Mouse (Mus musculus): Measurements from ENCODE around the gene Homer2. TPM values are rescaled to one million over a fixed set of nuclear protein-coding genes. Genes with fewer than 3 reads are reported as not detected.

The Homer2 gene
- polyA plus RNA-seq, 1 experiment from 2014 or later, result 15.4 TPM

DNA sequence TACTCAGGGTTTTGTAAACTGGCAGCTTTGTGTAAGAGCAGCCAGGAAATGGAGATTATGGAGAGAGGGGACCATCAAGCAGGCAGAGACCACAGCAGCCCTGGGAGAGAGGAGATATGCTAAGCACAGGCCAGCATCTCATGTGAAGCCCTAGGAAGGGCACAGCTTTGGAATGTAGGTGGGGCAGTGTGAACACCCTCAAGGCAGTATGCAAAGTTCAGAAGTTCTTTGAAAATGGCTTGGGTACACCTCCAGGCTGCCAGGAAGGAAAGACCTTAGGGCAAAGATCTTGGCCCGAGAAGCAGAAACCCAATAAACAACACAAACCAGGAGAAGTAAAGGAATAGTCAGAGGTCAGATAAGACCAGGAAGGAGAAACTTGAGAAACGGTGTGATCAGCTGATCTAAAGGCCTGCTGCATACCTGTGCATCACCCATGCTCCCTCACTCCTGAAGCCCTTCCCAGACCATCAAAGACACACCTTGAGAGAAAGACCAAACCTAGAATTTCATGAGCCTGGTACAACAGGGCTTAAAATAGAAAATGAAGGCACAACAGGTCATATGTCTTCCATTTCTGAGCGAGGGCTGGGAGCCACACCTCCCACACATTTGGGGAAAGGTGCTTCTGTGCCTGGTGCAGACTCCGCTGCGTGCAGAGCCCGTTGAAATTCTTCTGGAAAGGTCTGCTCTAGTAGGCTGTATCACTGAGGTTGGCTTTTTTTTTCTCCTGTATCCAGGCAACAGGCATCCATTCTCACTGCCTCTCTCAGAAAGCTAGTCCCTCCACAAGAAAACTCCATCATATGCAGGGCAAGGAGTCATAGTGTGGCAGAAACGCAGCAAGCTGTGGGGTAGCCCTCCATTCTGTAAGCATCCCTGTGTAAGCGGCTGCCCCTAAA lies 107.7 kb downstream of the Homer2 start:
- H3K27me3 ChIP-seq, result no peaks in the 10 kb centered on the region
- H3K9me3 ChIP-seq, result no peaks in the 10 kb centered on the region
- ATAC-seq, result no peak
- no peak overlapping the region for H3K4me2 ChIP-seq (replicated peaks)
- no peak overlapping the region for H3K27ac ChIP-seq
- no peak overlapping the region for H3K4me3 ChIP-seq (replicated peaks)
- no peak overlapping the region for H3K9ac ChIP-seq (replicated peaks)
- H3K4me1 ChIP-seq (replicated peaks), result no peaks in the 10 kb centered on the region
- 77% methylated on average over 8 of the region's 8 CpGs for WGBS
- peaks cover 37% of the 10 kb centered on the region for H3K36me3 ChIP-seq

DNA sequence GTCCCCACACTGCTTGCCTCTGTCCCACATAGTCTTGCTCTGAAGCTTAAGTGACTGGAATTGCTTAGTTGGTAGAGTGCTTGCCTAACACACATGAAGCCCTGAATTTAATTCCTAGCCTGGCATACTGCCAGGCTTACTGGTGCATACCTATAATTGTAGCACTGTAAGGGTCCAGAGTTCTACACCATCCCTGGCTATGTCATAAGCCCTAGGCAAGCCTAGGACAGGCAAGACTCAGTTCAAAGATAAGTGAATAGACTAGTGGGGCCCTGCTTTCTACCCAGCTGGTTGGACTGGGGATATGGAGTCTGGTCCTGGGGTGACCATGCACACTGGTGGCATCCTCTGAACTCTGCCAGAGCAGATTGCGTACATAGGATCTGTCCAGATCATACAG lies 109.7 kb downstream of the Homer2 start:
- H3K27ac ChIP-seq, result no peak overlapping the region
- peaks cover 56% of the 10 kb centered on the region for H3K36me3 ChIP-seq
- H3K4me1 ChIP-seq (replicated peaks), result no peaks in the 10 kb centered on the region
- WGBS, result 93% methylated on average over 1 of the region's 1 CpGs
- H3K9me3 ChIP-seq, result no peaks in the 10 kb centered on the region
- no peak overlapping the region for H3K4me2 ChIP-seq (replicated peaks)
- no peak overlapping the region for H3K4me3 ChIP-seq (replicated peaks)
- no peaks in the 10 kb centered on the region for H3K27me3 ChIP-seq
- ATAC-seq, result no peak
- no peak overlapping the region for H3K9ac ChIP-seq (replicated peaks)

DNA sequence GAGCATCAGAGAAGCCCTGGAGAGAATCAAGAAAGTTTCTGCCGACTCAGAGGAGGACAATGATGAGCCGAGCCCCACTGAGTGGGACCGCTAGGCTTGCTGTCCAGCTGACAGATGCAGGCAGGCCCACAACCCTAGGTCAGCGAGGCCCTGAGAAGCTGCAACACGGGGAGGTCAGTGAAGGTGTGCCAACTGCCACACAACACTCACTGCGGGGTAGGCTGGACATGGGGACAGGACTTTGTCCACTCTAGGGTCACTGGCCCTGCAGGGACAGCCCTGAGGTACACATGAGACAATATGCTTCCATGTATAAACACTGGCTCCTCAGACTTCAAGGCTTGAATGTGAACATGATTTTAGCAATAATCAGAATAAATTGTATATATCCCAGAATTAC lies 111.2 kb downstream of the Homer2 start:
- H3K4me3 ChIP-seq (replicated peaks), result no peak overlapping the region
- no peaks in the 10 kb centered on the region for H3K27me3 ChIP-seq
- H3K36me3 ChIP-seq, result peaks cover 71% of the 10 kb centered on the region
- H3K4me1 ChIP-seq (replicated peaks), result no peaks in the 10 kb centered on the region
- no peak overlapping the region for H3K27ac ChIP-seq
- 85% methylated on average over 6 of the region's 6 CpGs for WGBS
- ATAC-seq, result no peak
- H3K9ac ChIP-seq (replicated peaks), result no peak overlapping the region
- H3K4me2 ChIP-seq (replicated peaks), result no peak overlapping the region
- no peaks in the 10 kb centered on the region for H3K9me3 ChIP-seq

DNA sequence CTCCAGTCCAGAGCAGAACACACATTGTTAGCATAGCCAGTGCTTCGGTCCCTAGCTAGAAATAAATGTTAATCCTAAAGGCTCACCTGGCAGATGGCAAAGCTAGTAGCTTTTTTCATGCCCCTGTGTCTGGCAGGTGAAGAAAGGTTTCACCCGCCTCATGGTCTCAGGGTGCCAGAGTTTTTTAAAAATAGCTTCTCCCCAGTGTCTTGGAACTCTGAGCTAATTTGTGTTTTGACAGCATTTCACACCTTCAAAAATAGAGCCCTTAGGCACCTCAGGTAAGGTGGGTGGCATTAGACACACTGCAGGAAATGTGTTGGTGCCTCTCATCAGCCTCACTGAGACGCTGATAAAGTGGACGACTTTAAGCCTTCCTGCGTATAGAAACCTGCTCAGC lies 112.3 kb downstream of the Homer2 start:
- H3K27me3 ChIP-seq, result no peaks in the 10 kb centered on the region
- H3K4me2 ChIP-seq (replicated peaks), result no peak overlapping the region
- no peak overlapping the region for H3K27ac ChIP-seq
- no peak overlapping the region for H3K4me3 ChIP-seq (replicated peaks)
- no peaks in the 10 kb centered on the region for H3K4me1 ChIP-seq (replicated peaks)
- 93% methylated on average over 5 of the region's 5 CpGs for WGBS
- no peaks in the 10 kb centered on the region for H3K9me3 ChIP-seq
- peaks cover 73% of the 10 kb centered on the region for H3K36me3 ChIP-seq
- no peak overlapping the region for H3K9ac ChIP-seq (replicated peaks)
- no peak for ATAC-seq

DNA sequence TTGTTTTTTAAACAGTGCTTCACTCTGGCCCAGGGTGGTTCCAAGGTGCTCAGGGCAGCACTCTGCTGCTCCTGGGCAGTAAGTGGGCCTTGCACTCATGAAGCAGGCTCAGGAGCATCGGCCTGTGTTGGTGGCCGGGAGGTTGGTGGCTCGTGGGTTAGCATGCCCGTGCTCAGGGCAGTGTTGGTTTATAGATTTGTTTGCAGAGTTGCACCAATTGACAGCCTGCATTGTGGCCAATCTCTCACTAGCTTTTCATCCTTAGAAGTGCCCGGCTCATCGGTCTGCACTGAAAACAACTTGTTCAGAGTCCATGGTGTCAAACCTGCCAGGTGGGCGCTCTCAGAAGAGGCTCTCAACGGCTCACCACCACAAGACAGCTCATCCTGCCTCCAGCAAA lies 113.9 kb downstream of the Homer2 start:
- WGBS, result 90% methylated on average over 8 of the region's 8 CpGs
- H3K9me3 ChIP-seq, result no peaks in the 10 kb centered on the region
- no peak for ATAC-seq

DNA sequence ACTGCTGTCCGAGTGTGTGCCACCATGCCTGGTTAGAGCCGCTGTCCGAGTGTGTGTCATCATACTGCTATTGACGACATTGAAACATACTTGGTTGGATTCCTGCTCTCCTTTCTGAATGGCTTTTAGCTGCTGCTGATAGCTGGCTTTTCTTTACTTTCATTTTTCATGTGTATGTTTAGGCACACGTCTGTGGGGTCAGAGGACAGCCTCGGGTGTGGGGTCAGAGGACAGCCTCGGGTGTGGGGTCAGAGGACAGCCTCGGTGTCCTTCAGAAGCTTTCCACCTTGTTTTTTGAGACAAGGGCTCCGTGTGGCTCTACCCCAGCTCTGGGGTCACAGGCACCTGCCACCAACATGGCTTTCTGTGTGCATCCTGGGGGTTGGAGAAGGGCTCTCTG lies 114.6 kb downstream of the Homer2 start:
- no peak for ATAC-seq
- no peaks in the 10 kb centered on the region for H3K27me3 ChIP-seq
- H3K36me3 ChIP-seq, result peaks cover 81% of the 10 kb centered on the region
- H3K9ac ChIP-seq (replicated peaks), result no peak overlapping the region
- no peak overlapping the region for H3K4me2 ChIP-seq (replicated peaks)
- WGBS, result 83% methylated on average over 9 of the region's 9 CpGs
- no peaks in the 10 kb centered on the region for H3K9me3 ChIP-seq
- no peaks in the 10 kb centered on the region for H3K4me1 ChIP-seq (replicated peaks)
- H3K4me3 ChIP-seq (replicated peaks), result no peak overlapping the region
- no peak overlapping the region for H3K27ac ChIP-seq

More for the DNA sequence above, 113.9 kb downstream of the Homer2 start:
- no peak overlapping the region for H3K27ac ChIP-seq
- H3K4me1 ChIP-seq (replicated peaks), result no peaks in the 10 kb centered on the region
- H3K36me3 ChIP-seq, result peaks cover 82% of the 10 kb centered on the region
- H3K4me3 ChIP-seq (replicated peaks), result no peak overlapping the region
- H3K4me2 ChIP-seq (replicated peaks), result no peak overlapping the region
- H3K9ac ChIP-seq (replicated peaks), result no peak overlapping the region
- no peaks in the 10 kb centered on the region for H3K27me3 ChIP-seq

DNA sequence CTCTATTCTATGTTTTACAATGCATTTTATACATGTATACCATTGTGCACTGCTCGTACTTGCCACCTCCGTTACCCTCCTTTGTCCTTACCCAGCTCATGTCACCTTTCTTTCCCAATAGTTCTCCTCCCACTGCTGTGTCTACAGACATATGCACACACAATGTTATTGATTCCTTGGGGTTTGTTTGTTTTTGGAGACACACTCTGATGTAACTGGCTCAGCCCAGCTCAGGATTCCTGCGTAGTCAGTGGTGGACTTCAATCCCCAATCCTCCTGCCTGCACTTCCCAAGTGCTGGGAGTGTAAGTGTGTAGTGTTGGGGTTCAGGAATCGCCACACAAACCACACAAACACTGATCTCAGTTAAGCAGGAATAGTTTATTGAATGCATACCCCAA lies 120.1 kb downstream of the Homer2 start:
- no peak for ATAC-seq
- 79% methylated on average over 4 of the region's 4 CpGs for WGBS
- no peak overlapping the region for H3K4me3 ChIP-seq (replicated peaks)
- no peaks in the 10 kb centered on the region for H3K9me3 ChIP-seq
- no peak overlapping the region for H3K4me2 ChIP-seq (replicated peaks)
- no peaks in the 10 kb centered on the region for H3K27me3 ChIP-seq
- peaks cover 54% of the 10 kb centered on the region for H3K36me3 ChIP-seq
- H3K9ac ChIP-seq (replicated peaks), result no peak overlapping the region
- no peaks in the 10 kb centered on the region for H3K4me1 ChIP-seq (replicated peaks)
- no peak overlapping the region for H3K27ac ChIP-seq

DNA sequence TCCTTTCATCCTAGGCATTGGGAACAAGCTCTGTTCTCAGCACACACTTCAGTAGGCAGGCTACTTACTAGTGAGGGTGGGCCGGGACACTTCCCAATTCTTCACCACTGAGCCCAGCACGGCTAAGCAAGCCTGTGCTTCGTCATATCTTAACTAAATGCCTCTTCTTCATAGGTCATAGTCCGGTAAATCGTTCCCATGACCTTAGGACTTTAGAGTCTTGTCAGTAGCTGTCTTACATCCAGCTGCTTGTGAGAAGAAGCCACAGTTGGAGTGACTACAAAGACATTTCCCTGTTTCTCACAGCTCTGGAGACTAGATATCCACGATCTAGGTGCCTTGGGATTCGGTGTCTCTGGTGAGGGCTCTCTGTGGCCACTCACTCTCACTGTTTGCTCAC lies 122.0 kb downstream of the Homer2 start:
- ATAC-seq, result no peak
- peaks cover 43% of the 10 kb centered on the region for H3K36me3 ChIP-seq
- 91% methylated on average over 7 of the region's 7 CpGs for WGBS
- no peak overlapping the region for H3K4me3 ChIP-seq (replicated peaks)
- no peaks in the 10 kb centered on the region for H3K9me3 ChIP-seq
- no peak overlapping the region for H3K27ac ChIP-seq
- no peaks in the 10 kb centered on the region for H3K27me3 ChIP-seq
- no peaks in the 10 kb centered on the region for H3K4me1 ChIP-seq (replicated peaks)
- no peak overlapping the region for H3K4me2 ChIP-seq (replicated peaks)
- no peak overlapping the region for H3K9ac ChIP-seq (replicated peaks)

DNA sequence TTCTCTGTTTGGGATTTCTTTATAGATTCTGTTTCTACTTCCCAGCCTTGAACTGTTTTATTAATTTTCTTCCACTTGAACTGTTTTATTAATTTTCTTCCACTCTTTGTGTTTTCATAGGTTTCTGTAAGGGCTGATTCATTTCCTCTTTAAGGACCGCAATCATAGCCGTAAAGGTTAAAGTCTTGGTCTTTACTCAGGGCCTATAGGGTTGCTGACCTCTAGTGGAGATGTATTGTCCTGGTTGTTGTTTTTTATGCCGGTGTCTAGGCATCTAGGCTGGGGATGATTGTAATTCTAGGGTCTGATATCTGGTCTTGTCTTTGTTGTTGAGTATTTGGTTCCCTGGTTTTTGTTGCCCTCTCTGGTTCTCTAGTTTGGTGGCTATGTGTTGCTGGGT lies 123.8 kb downstream of the Homer2 start:
- ATAC-seq, result no peak
- H3K9me3 ChIP-seq, result no peaks in the 10 kb centered on the region
- H3K27ac ChIP-seq, result no peak overlapping the region
- H3K4me1 ChIP-seq (replicated peaks), result no peaks in the 10 kb centered on the region
- 68% methylated on average over 3 of the region's 3 CpGs for WGBS
- H3K4me2 ChIP-seq (replicated peaks), result no peak overlapping the region
- H3K27me3 ChIP-seq, result no peaks in the 10 kb centered on the region
- H3K36me3 ChIP-seq, result peaks cover 46% of the 10 kb centered on the region
- H3K9ac ChIP-seq (replicated peaks), result no peak overlapping the region
- H3K4me3 ChIP-seq (replicated peaks), result no peak overlapping the region

DNA sequence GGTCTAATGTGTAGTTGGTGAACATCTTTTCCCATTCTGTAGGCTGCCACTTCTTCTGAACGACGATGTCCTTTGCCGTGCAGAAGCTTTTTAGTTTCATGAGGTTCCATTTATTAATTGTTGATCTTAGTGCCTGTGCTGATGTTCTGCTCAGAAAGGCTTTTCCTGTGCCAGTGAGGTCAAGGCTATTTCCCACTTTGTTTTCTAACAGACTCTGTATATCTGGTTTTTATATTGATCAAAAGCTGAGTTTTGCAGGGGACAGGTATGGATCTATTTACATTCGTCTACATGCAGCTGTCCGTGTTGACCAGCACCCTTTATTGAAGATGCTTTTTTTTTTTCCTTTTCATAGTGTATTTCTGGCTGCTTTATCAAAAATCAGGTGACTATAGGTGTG lies 128.0 kb downstream of the Homer2 start:
- Histone ChIP-seq H3K4me2 (replicated peaks) (no peak overlapping the region), H3K9ac (replicated peaks) (no peak overlapping the region), H3K27ac (no peak overlapping the region), H3K9me3 (no peaks in the 10 kb centered on the region), H3K4me1 (replicated peaks) (no peaks in the 10 kb centered on the region), H3K36me3 (peaks cover 34% of the 10 kb centered on the region), H3K27me3 (no peaks in the 10 kb centered on the region), H3K4me3 (replicated peaks) (no peak overlapping the region)
- no peak for ATAC-seq
- WGBS, result 94% methylated on average over 5 of the region's 5 CpGs

DNA sequence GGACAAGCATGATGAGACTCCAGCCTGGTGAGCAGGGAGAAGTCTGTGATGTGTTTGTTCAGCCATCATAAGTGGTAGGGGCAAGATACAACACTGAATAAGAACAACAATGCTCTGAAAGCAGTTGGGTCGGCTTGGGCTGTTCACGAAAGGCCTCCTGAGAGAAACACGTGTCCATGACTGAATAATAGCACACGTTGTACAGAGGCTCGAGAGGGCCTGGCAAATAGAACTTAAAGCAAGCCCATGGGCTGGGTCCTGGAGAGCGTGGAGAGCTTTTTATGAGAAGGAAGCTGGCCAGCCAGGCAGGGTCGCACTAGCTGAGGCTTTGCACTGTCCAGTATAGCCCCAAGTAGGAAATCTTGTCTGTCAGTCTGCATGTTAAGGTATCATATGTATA lies 128.9 kb downstream of the Homer2 start:
- H3K9me3 ChIP-seq, result no peaks in the 10 kb centered on the region
- H3K9ac ChIP-seq (replicated peaks), result no peak overlapping the region
- peaks cover 34% of the 10 kb centered on the region for H3K36me3 ChIP-seq
- 0 out of 2 replicates have a peak, but pooled peaks cover 1% of the 10 kb centered on the region for H3K4me1 ChIP-seq (replicated peaks)
- no peak overlapping the region for H3K4me3 ChIP-seq (replicated peaks)
- 90% methylated on average over 7 of the region's 7 CpGs for WGBS
- ATAC-seq, result no peak
- no peak overlapping the region for H3K27ac ChIP-seq
- no peak overlapping the region for H3K4me2 ChIP-seq (replicated peaks)
- H3K27me3 ChIP-seq, result no peaks in the 10 kb centered on the region

DNA sequence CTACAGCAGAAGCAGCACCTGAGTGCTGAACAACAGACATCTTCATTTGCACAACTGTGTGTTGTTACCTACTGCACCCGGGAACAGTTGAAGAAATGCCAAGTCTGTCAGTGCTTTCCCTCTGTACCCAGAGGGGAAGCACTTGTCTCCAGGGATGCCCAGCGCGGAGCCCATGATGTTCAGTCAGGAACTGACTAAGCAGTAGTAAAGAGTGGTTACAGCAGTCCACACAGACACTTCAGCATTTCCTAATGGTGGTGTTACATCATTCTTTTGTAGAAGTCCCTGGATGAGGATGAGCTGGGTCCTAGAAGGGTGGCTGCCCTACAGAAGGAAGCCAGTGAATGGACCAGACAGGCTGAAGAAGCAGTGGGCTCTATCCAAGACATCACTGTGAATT lies 129.5 kb downstream of the Homer2 start:
- no peaks in the 10 kb centered on the region for H3K9me3 ChIP-seq
- H3K4me1 ChIP-seq (replicated peaks), result peaks cover 6% of the 10 kb centered on the region
- H3K27ac ChIP-seq, result no peak overlapping the region
- no peak for ATAC-seq
- no peak overlapping the region for H3K9ac ChIP-seq (replicated peaks)
- H3K36me3 ChIP-seq, result peaks cover 34% of the 10 kb centered on the region
- H3K27me3 ChIP-seq, result no peaks in the 10 kb centered on the region
- H3K4me2 ChIP-seq (replicated peaks), result no peak overlapping the region
- WGBS, result 95% methylated on average over 3 of the region's 3 CpGs
- no peak overlapping the region for H3K4me3 ChIP-seq (replicated peaks)

DNA sequence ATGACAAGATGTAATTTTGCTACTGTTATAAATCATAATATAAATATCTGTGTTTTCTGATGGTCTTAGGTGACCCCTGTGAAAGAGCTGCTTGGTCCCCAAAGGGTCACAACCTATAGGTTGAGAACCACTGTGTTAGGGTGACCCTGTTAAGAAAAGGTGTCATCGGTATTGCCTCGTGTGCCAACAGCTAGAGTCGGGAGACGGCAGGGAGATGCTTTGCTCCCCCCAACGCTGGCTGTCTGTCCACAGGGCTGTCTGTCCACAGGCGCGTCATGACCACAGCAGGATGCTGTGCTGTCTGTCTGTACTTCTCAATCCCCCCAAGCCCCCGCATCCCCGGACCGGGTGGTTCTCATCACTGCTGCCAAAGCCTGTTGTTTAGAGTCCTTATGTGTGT lies 131.7 kb downstream of the Homer2 start:
- no peak overlapping the region for H3K4me3 ChIP-seq (replicated peaks)
- H3K9me3 ChIP-seq, result no peaks in the 10 kb centered on the region
- no peak overlapping the region for H3K27ac ChIP-seq
- H3K27me3 ChIP-seq, result no peaks in the 10 kb centered on the region
- no peak overlapping the region for H3K4me2 ChIP-seq (replicated peaks)
- ATAC-seq, result no peak
- H3K36me3 ChIP-seq, result peaks cover 34% of the 10 kb centered on the region
- no peak overlapping the region for H3K9ac ChIP-seq (replicated peaks)
- peaks cover 16% of the 10 kb centered on the region for H3K4me1 ChIP-seq (replicated peaks)
- WGBS, result 96% methylated on average over 10 of the region's 10 CpGs
